Mouse (Mus musculus) liver, embryonic 15.5 days (tissue): ENCODE measurements around the gene Bcl6. TPM values are rescaled to one million over a fixed set of nuclear protein-coding genes. Genes with fewer than 3 reads are reported as not detected.

Source experiments
- ATAC-seq: fragments of 200-750 bp; cut with Nextera tagmentation; 2 replicates; pipeline ENCODE4 v1.8.0; 2017; ENCODE audit warnings: moderate number of reproducible peaks, mild to moderate bottlenecking, moderate library complexity; ENCODE audit not compliant: insufficient read depth
- H3K27ac ChIP-seq: fragments of 300-500 bp; sonication (generic); replicated peaks from 2 replicates; pipeline ENCODE4 v1.5.1; 2015; ENCODE audit warnings: mild to moderate bottlenecking, inconsistent platforms
- H3K27me3 ChIP-seq: fragments of 300-500 bp; sonication (generic); 2 replicates; pipeline ENCODE4 v1.6.1; 2015; ENCODE audit warnings: mild to moderate bottlenecking, inconsistent platforms
- H3K36me3 ChIP-seq: fragments of 300-500 bp; sonication (generic); replicated peaks from 2 replicates; pipeline ENCODE4 v1.6.1; 2015; ENCODE audit warnings: moderate library complexity, mild to moderate bottlenecking, inconsistent platforms
- H3K4me1 ChIP-seq: fragments of 300-500 bp; sonication (generic); replicated peaks from 2 replicates; pipeline ENCODE4 v1.6.1; 2015; ENCODE audit warnings: inconsistent platforms
- H3K4me2 ChIP-seq: fragments of 300-500 bp; sonication (generic); 2 replicates; pipeline ENCODE4 v1.6.1; 2015; ENCODE audit warnings: moderate library complexity, mild to moderate bottlenecking, inconsistent platforms
- H3K4me3 ChIP-seq: fragments of 300-500 bp; sonication (generic); replicated peaks from 2 replicates; pipeline ENCODE4 v1.5.1; 2015; ENCODE audit warnings: mild to moderate bottlenecking, inconsistent platforms
- H3K9ac ChIP-seq: fragments of 300-500 bp; sonication (generic); 2 replicates; pipeline ENCODE4 v1.6.1; 2015; ENCODE audit warnings: moderate library complexity, mild to moderate bottlenecking, inconsistent platforms
- H3K9me3 ChIP-seq: fragments of 300-500 bp; sonication (generic); replicated peaks from 2 replicates; pipeline ENCODE4 v1.6.1; 2016; ENCODE audit warnings: inconsistent platforms
- WGBS: fragments of 180-500 bp; shearing (Covaris S2); methylation state at CpG from one replicate; pipeline ENCODE4 v1.1.7; 2015; ENCODE audit warnings: mixed read lengths; ENCODE audit not compliant: insufficient replicate concordance; 5-methylcytosine and 5-hydroxymethylcytosine counted together
- polyA plus RNA-seq: library from polyadenylated mRNA; unstranded; fragments of >200 nt; fragmentation: Nextera tagmentation; extraction: Ambion mirVana; gene quantifications from 2 replicates; pipeline ENCODE4 v1.2.1, GENCODE M21; 2015

Gene Bcl6
- polyA plus RNA-seq: 0.25 and 0.33 TPM in 2 replicates

- whole genome bisulfite sequencing: under 1% methylated on average over 68 of the region's 68 CpGs
- Histone ChIP-seq H3K4me2 (peak within 1 kb of the TSS; percentile 91), H3K27ac (peak within 1 kb of the TSS; percentile 92), H3K9me3 (no peaks in the 10 kb centered on the region), H3K4me3 (peak within 1 kb of the TSS; percentile 68), H3K27me3 (peaks cover 99% of the 10 kb centered on the region), H3K4me1 (peaks cover 33% of the 10 kb centered on the region), H3K9ac (peak within 1 kb of the TSS; percentile 79), H3K36me3 (no peaks in the 10 kb centered on the region)
- peak; percentile 63 for ATAC-seq
Measured at GRCm38 (mm10) chr16:23988466-23989208, at the start of gene Bcl6, which contains the start of gene Gm37419. Gene Bcl6, minus strand, starts transcription at chr16:23988852. Gene Gm37419, plus strand, starts transcription at chr16:23988482.

GRCm38 (mm10) chr16:24036398-24036797, 47.7 kb upstream of the Bcl6 start:
- no peak for ATAC-seq
- 67% methylated on average over 3 of the region's 3 CpGs for WGBS
- H3K36me3 ChIP-seq: no peaks in the 10 kb centered on the region

GRCm38 (mm10) chr16:24035767-24036166, 47.1 kb upstream of the Bcl6 start:
- no peak overlapping the region for H3K27ac ChIP-seq
- no peak overlapping the region for H3K4me3 ChIP-seq
- H3K4me2 ChIP-seq: no peak overlapping the region
- no peaks in the 10 kb centered on the region for H3K27me3 ChIP-seq
- H3K36me3 ChIP-seq: no peaks in the 10 kb centered on the region
- ATAC-seq: no peak
- peaks cover 8% of the 10 kb centered on the region; the same call in 1 of the 2 replicates for H3K4me1 ChIP-seq
- H3K9me3 ChIP-seq: no peaks in the 10 kb centered on the region
- no peak overlapping the region for H3K9ac ChIP-seq

More at GRCm38 (mm10) chr16:24036398-24036797, 47.7 kb upstream of the Bcl6 start:
- Histone ChIP-seq H3K4me1 (peaks cover 8% of the 10 kb centered on the region; the same call in 1 of the 2 replicates), H3K4me3 (no peak overlapping the region), H3K9me3 (no peaks in the 10 kb centered on the region), H3K9ac (no peak overlapping the region), H3K27me3 (no peaks in the 10 kb centered on the region), H3K27ac (no peak overlapping the region), H3K4me2 (no peak overlapping the region)

- H3K36me3 ChIP-seq: no peaks in the 10 kb centered on the region
- H3K4me2 ChIP-seq: no peak overlapping the region
- H3K9me3 ChIP-seq: no peaks in the 10 kb centered on the region
- peaks cover 8% of the 10 kb centered on the region; the same call in 1 of the 2 replicates for H3K4me1 ChIP-seq
- H3K27ac ChIP-seq: no peak overlapping the region
- 43% methylated on average over 2 of the region's 2 CpGs for WGBS
- no peaks in the 10 kb centered on the region for H3K27me3 ChIP-seq
- ATAC-seq: no peak
- no peak overlapping the region for H3K9ac ChIP-seq
- no peak overlapping the region for H3K4me3 ChIP-seq
Measured at GRCm38 (mm10) chr16:24034450-24034849, 45.8 kb upstream of the Bcl6 start.

- 58% methylated on average over 5 of the region's 5 CpGs for WGBS
- ATAC-seq: no peak
Measured at GRCm38 (mm10) chr16:24033259-24033658, 44.6 kb upstream of the Bcl6 start.

GRCm38 (mm10) chr16:24029965-24030672, 41.5 kb upstream of the Bcl6 start:
- Histone ChIP-seq H3K4me2 (no peak overlapping the region), H3K27me3 (no peaks in the 10 kb centered on the region)
- 53% methylated on average over 2 of the region's 2 CpGs for WGBS

More at GRCm38 (mm10) chr16:24033259-24033658, 44.6 kb upstream of the Bcl6 start:
- no peak overlapping the region for H3K9ac ChIP-seq
- no peak overlapping the region for H3K4me3 ChIP-seq
- no peaks in the 10 kb centered on the region for H3K36me3 ChIP-seq
- no peak overlapping the region for H3K27ac ChIP-seq
- H3K4me1 ChIP-seq: peaks cover 8% of the 10 kb centered on the region; the same call in 1 of the 2 replicates
- no peaks in the 10 kb centered on the region for H3K9me3 ChIP-seq
- no peaks in the 10 kb centered on the region for H3K27me3 ChIP-seq
- no peak overlapping the region for H3K4me2 ChIP-seq

GRCm38 (mm10) chr16:24025442-24025841, 36.8 kb upstream of the Bcl6 start:
- Histone ChIP-seq H3K27me3 (no peaks in the 10 kb centered on the region), H3K27ac (no peak overlapping the region), H3K4me1 (peaks cover 3% of the 10 kb centered on the region; the same call in 1 of the 2 replicates), H3K9ac (no peak overlapping the region), H3K4me3 (no peak overlapping the region), H3K4me2 (0 out of 2 replicates have a peak overlapping the region, but pooled peaks have one; percentile 25), H3K36me3 (no peaks in the 10 kb centered on the region), H3K9me3 (no peaks in the 10 kb centered on the region)
- WGBS: 30% methylated on average over 7 of the region's 7 CpGs
- ATAC-seq: peak; percentile 83

More at GRCm38 (mm10) chr16:24029965-24030672, 41.5 kb upstream of the Bcl6 start:
- Histone ChIP-seq H3K9ac (no peak overlapping the region), H3K4me3 (no peak overlapping the region), H3K36me3 (no peaks in the 10 kb centered on the region), H3K27ac (no peak overlapping the region), H3K4me1 (peaks cover 10% of the 10 kb centered on the region; the same call in 1 of the 2 replicates), H3K9me3 (no peaks in the 10 kb centered on the region)
- ATAC-seq: no peak

- Histone ChIP-seq H3K4me1 (peaks cover 3% of the 10 kb centered on the region; the same call in 1 of the 2 replicates), H3K27me3 (no peaks in the 10 kb centered on the region), H3K4me2 (no peak overlapping the region), H3K27ac (no peak overlapping the region), H3K9ac (no peak overlapping the region), H3K4me3 (no peak overlapping the region), H3K36me3 (no peaks in the 10 kb centered on the region), H3K9me3 (no peaks in the 10 kb centered on the region)
- 58% methylated on average over 4 of the region's 4 CpGs for WGBS
- ATAC-seq: no peak
Measured at GRCm38 (mm10) chr16:24022605-24023004, 34.0 kb upstream of the Bcl6 start.

- Histone ChIP-seq H3K9ac (no peak overlapping the region), H3K4me2 (no peak overlapping the region), H3K9me3 (no peaks in the 10 kb centered on the region), H3K27me3 (no peaks in the 10 kb centered on the region), H3K4me3 (no peak overlapping the region), H3K4me1 (peaks cover 5% of the 10 kb centered on the region; the same call in 1 of the 2 replicates), H3K36me3 (no peaks in the 10 kb centered on the region), H3K27ac (no peak overlapping the region)
- WGBS: 39% methylated on average over 1 of the region's 1 CpGs
- ATAC-seq: no peak
Measured at GRCm38 (mm10) chr16:24021722-24022121, 33.1 kb upstream of the Bcl6 start.

- Histone ChIP-seq H3K4me1 (peaks cover 3% of the 10 kb centered on the region; the same call in 1 of the 2 replicates), H3K4me2 (no peak overlapping the region), H3K27ac (no peak overlapping the region), H3K9ac (no peak overlapping the region), H3K9me3 (no peaks in the 10 kb centered on the region), H3K27me3 (no peaks in the 10 kb centered on the region), H3K36me3 (no peaks in the 10 kb centered on the region), H3K4me3 (no peak overlapping the region)
- no peak for ATAC-seq
- 26% methylated on average over 5 of the region's 5 CpGs for WGBS
Measured at GRCm38 (mm10) chr16:24016742-24017141, 28.1 kb upstream of the Bcl6 start.

GRCm38 (mm10) chr16:24016273-24016672, 27.6 kb upstream of the Bcl6 start:
- H3K27ac ChIP-seq: no peak overlapping the region
- H3K9me3 ChIP-seq: no peaks in the 10 kb centered on the region
- H3K27me3 ChIP-seq: no peaks in the 10 kb centered on the region
- peaks cover 3% of the 10 kb centered on the region; the same call in 1 of the 2 replicates for H3K4me1 ChIP-seq
- 20% methylated on average over 6 of the region's 6 CpGs for WGBS
- H3K9ac ChIP-seq: no peak overlapping the region
- H3K4me2 ChIP-seq: no peak overlapping the region
- H3K4me3 ChIP-seq: no peak overlapping the region
- no peaks in the 10 kb centered on the region for H3K36me3 ChIP-seq
- ATAC-seq: no peak
